Mouse (Mus musculus) splenic B cell, adult 2 months (primary cell): Measurements from ENCODE around the gene Slc7a8.

Source experiments
- DNase-seq: peaks from one replicate; pipeline ENCODE4 v3.0.0-alpha.2; 2011; ENCODE audit warnings: low read depth, low spot score
- H3K27me3 ChIP-seq: 2 replicates; pipeline ENCODE4 v1.6.1; 2012; ENCODE audit warnings: mild to moderate bottlenecking, low read length, moderate library complexity, mixed read lengths; ENCODE audit not compliant: control insufficient read depth, poor library complexity, insufficient read depth, severe bottlenecking
- H3K36me3 ChIP-seq: 2 replicates; pipeline ENCODE4 v1.6.1; 2012; ENCODE audit warnings: mild to moderate bottlenecking, low read length, moderate library complexity, mixed read lengths; ENCODE audit not compliant: control insufficient read depth, poor library complexity, insufficient read depth, severe bottlenecking

Gene Slc7a8

DNA sequence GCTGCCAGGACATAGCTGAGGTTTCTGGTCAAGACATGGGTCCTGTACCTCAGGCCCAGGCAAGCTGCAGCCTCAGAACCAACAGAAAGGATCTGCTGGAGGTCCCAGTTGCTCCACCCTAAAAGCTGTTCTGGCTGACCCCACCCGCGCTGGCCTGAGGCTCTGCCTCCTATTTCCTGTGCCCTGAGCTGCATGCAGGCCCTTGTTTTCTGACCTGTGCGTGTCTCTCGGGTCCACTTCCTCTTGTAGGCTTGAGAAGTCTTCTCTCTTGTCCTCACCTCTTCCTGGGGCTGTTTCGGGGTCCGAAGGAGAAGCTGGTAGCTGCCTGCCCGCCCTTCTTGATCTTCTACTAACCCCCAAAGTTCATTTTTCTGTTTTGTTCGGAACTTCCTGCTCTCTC lies 68.9 kb downstream of the Slc7a8 start:
- DNase-seq = no peak
- no peaks in the 10 kb centered on the region for H3K27me3 ChIP-seq
- no peaks in the 10 kb centered on the region for H3K36me3 ChIP-seq

DNA sequence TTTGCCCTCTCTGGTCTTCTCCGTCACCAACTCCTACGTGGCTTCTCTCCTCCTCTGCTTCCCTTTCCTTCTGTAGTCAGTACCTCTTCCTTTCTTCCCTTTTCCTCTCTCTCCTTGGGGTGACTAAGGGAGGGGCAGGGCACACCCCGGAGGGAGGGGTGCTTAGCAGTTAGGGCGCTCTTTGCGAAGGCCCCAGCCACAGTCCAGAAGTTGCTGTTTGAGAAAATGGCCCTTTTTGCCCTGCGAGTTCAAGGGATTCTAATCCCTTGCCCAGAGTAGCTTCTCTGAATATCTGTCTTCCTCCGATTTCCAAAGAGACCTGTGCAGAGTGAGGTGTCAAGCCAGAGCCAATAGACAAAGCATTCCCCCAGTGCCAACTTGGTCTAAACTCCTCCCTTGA lies 69.7 kb downstream of the Slc7a8 start, which contains the start of gene Cebpe:
Cebpe (minus strand) TSS at position 101 of the 400 bp plus-strand sequence.
- no peak for DNase-seq
- Histone ChIP-seq H3K36me3 (no peaks in the 10 kb centered on the region), H3K27me3 (no peaks in the 10 kb centered on the region)

DNA sequence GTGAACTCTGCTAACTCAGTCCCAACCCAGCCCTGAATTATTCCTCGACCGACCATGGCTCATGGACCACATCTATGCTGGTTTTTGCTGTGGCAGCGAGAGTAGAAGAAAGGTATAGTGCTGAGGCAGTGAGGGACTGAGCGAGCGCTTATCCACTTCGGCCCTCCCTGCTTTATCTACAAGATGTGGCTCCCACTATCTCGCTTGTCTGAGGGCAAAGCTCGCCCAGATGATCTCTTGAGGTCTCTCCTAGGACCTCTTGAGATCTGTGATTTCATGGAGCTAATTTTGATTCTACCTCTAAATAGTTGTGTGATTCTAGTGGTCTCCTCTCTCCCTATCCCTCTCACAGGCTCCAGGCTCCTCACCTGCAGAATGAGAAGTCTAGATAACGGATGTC lies 72.7 kb downstream of the Slc7a8 start:
- no peak for DNase-seq
- Histone ChIP-seq H3K27me3 (no peaks in the 10 kb centered on the region), H3K36me3 (no peaks in the 10 kb centered on the region)

DNA sequence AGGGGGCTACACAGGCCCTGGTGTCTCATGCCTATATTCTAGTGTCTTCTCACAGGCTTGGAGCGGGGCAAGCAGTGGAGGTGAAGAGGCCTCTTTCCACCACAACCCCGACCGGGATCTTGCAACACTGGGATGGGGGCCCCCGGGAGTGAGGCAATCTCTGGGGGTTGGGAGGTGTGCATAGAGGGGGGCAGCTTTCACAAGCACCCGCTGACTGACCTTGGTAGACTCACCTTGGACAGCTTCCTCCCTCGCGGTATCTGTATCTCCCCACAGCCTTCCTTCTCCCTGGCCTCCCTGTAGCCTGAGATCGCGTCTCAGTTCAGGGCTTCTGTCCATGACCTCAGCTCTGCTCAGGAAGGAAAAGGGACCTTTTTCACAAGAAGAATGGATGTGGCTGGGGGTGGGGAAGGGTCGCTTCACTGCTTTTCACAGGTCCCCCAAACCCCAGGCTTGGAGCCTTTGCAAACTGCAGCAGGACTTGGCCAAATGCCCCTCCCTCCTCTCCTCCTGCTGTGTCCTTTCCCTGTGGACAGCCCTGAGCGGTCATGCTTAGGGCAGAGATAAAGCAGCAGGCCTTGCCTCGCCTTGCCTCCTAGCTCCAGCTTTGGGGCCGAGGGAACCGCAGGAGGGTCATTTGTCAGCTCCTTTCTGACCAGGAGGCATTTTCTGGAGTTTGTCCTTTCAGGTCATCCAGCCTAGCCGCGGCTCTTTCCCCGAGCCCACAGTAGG lies 75.0 kb downstream of the Slc7a8 start:
- Histone ChIP-seq H3K36me3 (no peaks in the 10 kb centered on the region), H3K27me3 (no peaks in the 10 kb centered on the region)
- no peak for DNase-seq

DNA sequence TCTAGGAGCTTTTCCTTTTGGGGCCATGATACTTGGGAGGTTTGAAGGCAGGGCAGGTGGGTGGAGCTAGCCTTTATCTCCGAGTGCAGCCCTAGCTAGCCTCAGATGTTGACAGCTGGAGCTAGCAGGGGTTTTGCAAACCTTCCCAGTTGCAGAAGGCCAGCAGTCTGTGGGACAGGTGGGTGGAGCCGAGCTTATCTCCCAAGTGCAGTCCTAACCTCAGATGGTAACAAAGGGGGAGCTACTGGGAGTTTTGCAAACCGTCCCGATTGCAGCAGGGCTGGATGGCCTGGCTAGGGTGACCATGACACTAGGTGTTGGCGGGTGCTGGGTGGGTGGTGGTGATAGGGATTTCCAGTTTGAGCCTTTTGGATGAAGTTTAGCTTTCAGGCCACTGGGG lies 75.9 kb downstream of the Slc7a8 start:
- Histone ChIP-seq H3K36me3 (no peaks in the 10 kb centered on the region), H3K27me3 (no peaks in the 10 kb centered on the region)
- no peak for DNase-seq

DNA sequence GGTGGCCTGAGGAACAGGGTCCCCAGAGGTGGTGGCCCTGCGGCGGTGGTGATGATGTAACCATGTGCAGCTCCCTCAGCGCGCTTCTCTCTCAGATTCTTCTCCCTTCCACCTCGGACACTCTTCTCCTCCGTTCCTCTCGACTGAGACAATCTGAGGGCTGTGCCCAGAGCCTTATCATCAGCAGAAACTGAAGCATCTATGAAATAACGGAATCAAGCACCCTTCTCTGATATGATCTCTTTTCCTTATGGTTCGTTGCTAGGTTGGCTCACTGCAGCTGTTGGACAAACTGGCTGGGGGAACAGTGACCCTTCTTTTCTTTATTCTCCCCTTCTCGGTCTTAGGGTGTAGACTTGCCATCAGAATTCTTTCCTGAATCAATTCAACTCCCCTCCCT lies 78.5 kb downstream of the Slc7a8 start:
- Histone ChIP-seq H3K36me3 (no peaks in the 10 kb centered on the region), H3K27me3 (no peaks in the 10 kb centered on the region)
- no peak for DNase-seq

DNA sequence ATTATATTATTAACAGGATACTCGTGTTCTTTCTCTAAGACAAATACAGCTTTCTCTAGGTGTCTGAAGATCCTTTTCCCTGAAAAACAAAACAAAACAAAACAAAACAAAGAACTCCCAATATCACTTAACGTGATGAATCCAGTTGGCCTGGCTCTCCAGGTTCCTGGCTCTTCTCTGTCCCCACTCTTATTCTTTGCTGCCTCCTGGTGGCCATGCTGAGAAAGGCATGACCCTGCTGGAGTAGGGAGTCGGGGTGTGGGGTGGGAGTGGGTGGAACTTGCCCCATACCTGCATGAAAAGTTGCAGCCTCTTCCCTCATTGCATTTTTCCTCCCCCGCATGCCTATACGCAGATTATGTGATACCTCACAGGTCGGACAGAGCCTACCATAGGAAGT lies 80.4 kb downstream of the Slc7a8 start:
- no peaks in the 10 kb centered on the region for H3K27me3 ChIP-seq
- no peaks in the 10 kb centered on the region for H3K36me3 ChIP-seq
- DNase-seq = peak; percentile 85

DNA sequence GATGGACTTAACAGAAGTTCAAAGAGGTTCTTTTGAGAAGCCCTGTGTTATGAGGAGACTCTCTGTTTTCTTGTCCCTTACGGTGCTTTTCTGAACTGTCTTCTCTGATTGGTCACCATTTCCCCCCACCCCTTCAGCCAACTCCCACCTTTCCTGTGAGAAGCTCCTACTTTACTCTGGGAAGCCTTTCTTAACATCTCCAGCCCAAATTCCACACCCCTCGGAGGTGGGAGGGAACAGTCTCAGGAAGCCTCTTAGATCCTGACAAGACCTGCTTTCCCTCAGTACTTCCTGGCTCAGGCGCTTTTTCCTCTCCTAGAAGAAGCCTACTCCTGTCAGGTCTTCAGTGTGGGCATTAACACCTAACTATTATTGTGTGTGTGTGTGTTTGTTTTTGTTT lies 82.2 kb downstream of the Slc7a8 start:
- H3K36me3 ChIP-seq = no peaks in the 10 kb centered on the region

GRCm38 (mm10) chr14:54698733-54699132 lies 83.0 kb downstream of the Slc7a8 start, which contains the start of gene Gm29776:
Gm29776 (minus strand) TSS chr14:54698833.
- H3K27me3 ChIP-seq = no peaks in the 10 kb centered on the region
- H3K36me3 ChIP-seq = no peaks in the 10 kb centered on the region
- no peak for DNase-seq

More for the DNA sequence above, 82.2 kb downstream of the Slc7a8 start:
- no peak for DNase-seq
- no peaks in the 10 kb centered on the region for H3K27me3 ChIP-seq

DNA sequence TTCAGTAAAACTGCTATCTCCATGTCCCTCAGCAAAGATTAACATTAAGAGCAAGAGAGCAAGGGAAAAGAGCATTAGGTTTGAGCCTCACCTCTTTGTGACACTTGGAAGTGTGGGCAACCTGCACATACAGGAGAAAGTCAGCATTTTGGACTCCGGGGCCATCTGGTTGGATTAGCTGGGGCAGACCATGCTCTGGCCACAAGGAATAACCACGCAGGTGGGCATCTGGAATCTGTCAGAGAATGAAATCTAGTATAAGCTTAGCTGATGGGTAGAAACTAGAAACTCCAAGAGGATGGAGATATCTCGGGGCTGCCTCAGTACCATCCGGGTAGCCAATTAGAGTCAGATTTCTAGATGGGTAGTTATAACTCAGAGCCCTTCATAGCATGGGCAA lies 85.0 kb downstream of the Slc7a8 start:
- no peak for DNase-seq
- no peaks in the 10 kb centered on the region for H3K27me3 ChIP-seq
- H3K36me3 ChIP-seq = no peaks in the 10 kb centered on the region

GRCm38 (mm10) chr14:54695042-54695441 lies 86.7 kb downstream of the Slc7a8 start:
- DNase-seq = no peak
- no peaks in the 10 kb centered on the region for H3K27me3 ChIP-seq
- H3K36me3 ChIP-seq = peaks cover 3% of the 10 kb centered on the region; the same call in 1 of the 2 replicates

DNA sequence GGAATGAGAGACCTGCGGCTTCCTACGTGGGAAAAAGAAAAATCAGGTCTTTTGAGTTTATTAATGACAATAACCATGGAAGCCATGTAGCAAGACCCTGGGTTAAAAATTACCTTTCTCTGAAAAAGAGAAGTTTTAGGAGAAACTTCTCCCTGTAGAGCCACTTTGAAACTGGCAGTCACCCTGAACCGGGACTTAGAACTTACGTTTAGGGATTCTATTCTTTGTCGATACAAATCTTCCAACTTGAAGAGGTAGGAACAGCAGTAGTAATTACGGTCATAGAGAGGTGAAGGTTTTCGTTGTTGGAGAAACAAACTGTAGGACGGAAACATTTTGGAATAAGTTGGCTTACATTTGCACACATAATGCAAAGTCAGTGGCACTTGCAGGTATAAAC lies 94.5 kb downstream of the Slc7a8 start:
- peak; percentile 9 for DNase-seq
- peaks cover 7% of the 10 kb centered on the region; the same call in 1 of the 2 replicates for H3K36me3 ChIP-seq
- H3K27me3 ChIP-seq = no peaks in the 10 kb centered on the region

DNA sequence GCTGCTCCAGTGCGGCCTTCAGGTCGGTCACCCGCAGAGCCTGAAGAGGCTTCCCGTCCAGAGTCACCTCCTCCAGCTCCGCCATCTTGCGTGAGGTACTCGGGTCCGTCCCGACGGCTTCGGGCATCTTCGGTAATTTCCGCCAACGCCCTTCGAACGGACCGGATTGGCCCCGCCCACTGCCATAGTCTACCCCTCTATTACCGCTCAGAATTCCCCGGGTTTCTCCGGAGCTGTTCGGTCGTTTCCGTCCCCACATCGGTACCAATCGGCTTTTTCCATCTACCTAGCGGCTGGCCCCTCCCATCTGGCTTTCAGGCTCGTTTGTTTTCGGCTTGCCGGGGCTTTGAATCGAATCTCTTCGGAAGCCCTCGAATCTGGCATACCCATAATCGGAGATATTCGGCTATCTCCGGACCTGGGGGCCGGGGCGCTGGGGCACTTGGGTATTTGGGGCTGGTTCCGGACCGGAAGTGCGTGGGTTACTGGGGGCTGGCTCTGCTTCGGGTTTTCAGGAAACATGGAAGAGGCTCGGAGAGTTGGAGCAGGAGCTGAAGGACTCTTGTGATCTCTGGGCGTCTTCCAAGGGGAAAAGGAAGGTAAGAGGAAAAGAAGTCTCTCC lies 95.1 kb downstream of the Slc7a8 start, which contains the start of gene Acin1:
Acin1 (minus strand) TSS at position 410 of the 622 bp plus-strand sequence.
- DNase-seq = peak; percentile 100
- no peaks in the 10 kb centered on the region for H3K27me3 ChIP-seq
- H3K36me3 ChIP-seq = peaks cover 7% of the 10 kb centered on the region; the same call in 1 of the 2 replicates

DNA sequence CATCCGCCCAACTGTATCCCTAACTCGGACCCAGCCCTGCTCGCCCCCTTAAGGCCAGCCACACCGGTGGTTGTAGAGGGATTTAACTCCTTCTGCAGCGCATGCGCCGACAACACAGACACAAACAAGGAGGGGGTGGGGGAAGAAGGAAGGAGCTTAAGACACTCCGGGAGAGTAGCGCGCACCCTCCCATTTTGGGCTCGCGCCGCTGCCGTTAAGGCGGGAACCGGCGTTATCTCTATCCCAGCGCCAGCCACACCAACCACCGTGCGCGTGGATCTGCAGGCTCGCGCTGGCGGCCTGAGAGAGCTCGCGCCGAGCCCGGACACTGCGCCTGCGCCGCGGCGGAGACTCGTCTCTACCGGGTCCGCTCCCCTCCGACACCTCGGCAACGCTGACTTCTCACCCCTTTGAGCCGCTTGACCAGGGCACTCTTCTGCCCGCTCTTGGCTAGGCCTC lies 95.7 kb downstream of the Slc7a8 start, which contains the start of gene 1700123O20Rik:
1700123O20Rik (plus strand) TSS at position 154 of the 459 bp plus-strand sequence.
- no peaks in the 10 kb centered on the region for H3K27me3 ChIP-seq
- peaks cover 7% of the 10 kb centered on the region; the same call in 1 of the 2 replicates for H3K36me3 ChIP-seq
- peak; percentile 83 for DNase-seq

DNA sequence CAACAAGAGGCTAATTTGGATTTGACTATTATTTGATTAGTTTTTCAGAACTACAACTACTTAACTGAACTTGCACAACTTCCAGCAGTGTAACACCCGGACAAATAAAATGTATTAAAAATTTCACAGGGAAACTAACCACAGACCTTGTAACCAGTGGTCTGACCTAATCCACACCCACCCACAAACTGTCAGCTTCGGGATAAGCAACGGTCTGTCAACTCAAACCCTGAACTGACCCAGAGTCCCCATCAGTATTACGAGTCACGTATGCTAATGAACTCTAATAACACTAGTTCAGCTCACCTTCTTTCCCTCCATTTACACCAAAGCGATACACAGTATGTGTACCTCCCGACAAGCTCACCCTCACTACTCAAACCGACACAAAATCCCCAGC lies 96.3 kb downstream of the Slc7a8 start:
- Histone ChIP-seq H3K36me3 (peaks cover 4% of the 10 kb centered on the region; the same call in 1 of the 2 replicates), H3K27me3 (no peaks in the 10 kb centered on the region)
- no peak for DNase-seq
